Mouse (Mus musculus) hindbrain, embryonic 15.5 days (tissue): ENCODE measurements around the gene Rhov. TPM values are rescaled to one million over a fixed set of nuclear protein-coding genes. Genes with fewer than 3 reads are reported as not detected.

ENCODE experiments used
- ATAC-seq: fragments of 200-750 bp; cut with Nextera tagmentation; 2 replicates; pipeline ENCODE4 v1.8.0; 2017; ENCODE audit warnings: low read depth, moderate number of reproducible peaks, moderate TSS enrichment; ENCODE audit not compliant: low FRiP score
- H3K27ac ChIP-seq: fragments of 300-500 bp; sonication (generic); replicated peaks from 2 replicates; pipeline ENCODE4 v1.5.1; 2015; ENCODE audit warnings: mild to moderate bottlenecking, inconsistent platforms
- H3K27me3 ChIP-seq: fragments of 300-500 bp; sonication (generic); 2 replicates; pipeline ENCODE4 v1.6.1; 2015; ENCODE audit warnings: control low read depth, inconsistent platforms
- H3K36me3 ChIP-seq: fragments of 300-500 bp; sonication (generic); 2 replicates; pipeline ENCODE4 v1.6.1; 2015; ENCODE audit warnings: control low read depth, inconsistent platforms
- H3K4me1 ChIP-seq: fragments of 300-500 bp; sonication (generic); replicated peaks from 2 replicates; pipeline ENCODE4 v1.6.1; 2015; ENCODE audit warnings: control low read depth, inconsistent platforms
- H3K4me2 ChIP-seq: fragments of 300-500 bp; sonication (generic); 2 replicates; pipeline ENCODE4 v1.6.1; 2015; ENCODE audit warnings: moderate library complexity, mild to moderate bottlenecking, inconsistent platforms
- H3K4me3 ChIP-seq: fragments of 300-500 bp; sonication (generic); 2 replicates; pipeline ENCODE4 v1.5.1; 2015; ENCODE audit warnings: mild to moderate bottlenecking, inconsistent platforms
- H3K9ac ChIP-seq: fragments of 300-500 bp; sonication (generic); 2 replicates; pipeline ENCODE4 v1.6.1; 2015; ENCODE audit warnings: inconsistent platforms
- H3K9me3 ChIP-seq: fragments of 300-500 bp; sonication (generic); 2 replicates; pipeline ENCODE4 v1.6.1; 2016; ENCODE audit warnings: control low read depth, inconsistent platforms
- WGBS: fragments of 180-500 bp; shearing (Covaris S2); methylation state at CpG from one replicate; pipeline ENCODE4 v1.1.7; 2015; 5-methylcytosine and 5-hydroxymethylcytosine counted together
- polyA plus RNA-seq: library from polyadenylated mRNA; unstranded; fragments of >200 nt; fragmentation: Nextera tagmentation; extraction: Ambion mirVana; gene quantifications from 2 replicates; pipeline ENCODE4 v1.2.1, GENCODE M21; 2015

Gene Rhov
- polyA plus RNA-seq, 1 experiment from 2014 or later: 45.5 TPM

- 85% methylated on average over 5 of the region's 5 CpGs for WGBS
- H3K9ac ChIP-seq: no peak overlapping the region
These were observed 16.3 kb upstream of the Rhov start for GRCm38 (mm10) chr2:119287372-119287771.

DNA sequence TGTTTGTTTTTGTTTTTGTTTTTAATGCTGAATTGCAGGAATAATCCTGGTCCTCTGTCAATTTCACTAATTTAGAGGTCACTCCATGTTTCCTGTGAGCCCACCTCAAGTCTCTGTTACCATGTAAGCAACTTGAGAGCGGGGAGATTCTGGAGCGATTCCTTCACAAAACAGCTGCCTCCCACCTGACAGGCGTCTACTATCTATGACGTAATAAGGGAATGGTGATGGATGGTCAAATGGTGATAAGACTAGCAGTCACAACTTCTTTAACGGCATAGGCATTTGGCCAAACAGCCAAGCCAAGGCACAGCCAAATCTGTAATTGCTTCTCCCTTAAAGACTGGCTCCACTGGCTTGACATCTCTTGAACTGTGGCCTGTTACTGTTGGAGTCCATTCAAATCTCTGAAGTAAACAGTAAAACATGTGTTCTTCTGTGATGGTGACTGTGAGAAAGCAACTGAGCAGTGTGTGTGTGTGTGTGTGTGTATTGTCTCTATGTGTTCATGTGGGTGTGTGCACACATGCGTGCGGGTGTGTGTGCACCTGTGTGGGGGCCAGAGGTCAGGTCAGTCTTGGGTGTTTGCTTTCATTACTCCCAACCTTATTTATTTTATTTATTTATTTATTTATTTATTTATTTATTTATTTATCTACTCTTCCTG is 11.0 kb upstream of the Rhov start:
- no peaks in the 10 kb centered on the region for H3K36me3 ChIP-seq
- 89% methylated on average over 7 of the region's 7 CpGs for WGBS
- ATAC-seq: no peak
- no peak overlapping the region for H3K4me2 ChIP-seq
- no peak overlapping the region for H3K4me3 ChIP-seq
- no peaks in the 10 kb centered on the region for H3K9me3 ChIP-seq
- H3K27me3 ChIP-seq: no peaks in the 10 kb centered on the region
- no peak overlapping the region for H3K27ac ChIP-seq
- H3K9ac ChIP-seq: no peak overlapping the region
- H3K4me1 ChIP-seq: no peaks in the 10 kb centered on the region

More at GRCm38 (mm10) chr2:119287372-119287771, 16.3 kb upstream of the Rhov start:
- Histone ChIP-seq H3K27me3 (no peaks in the 10 kb centered on the region), H3K4me1 (peaks cover 26% of the 10 kb centered on the region), H3K9me3 (no peaks in the 10 kb centered on the region), H3K27ac (no peak overlapping the region), H3K4me2 (no peak overlapping the region), H3K4me3 (no peak overlapping the region), H3K36me3 (peaks cover 20% of the 10 kb centered on the region)
- no peak; the same call in 1 of the 2 replicates for ATAC-seq

DNA sequence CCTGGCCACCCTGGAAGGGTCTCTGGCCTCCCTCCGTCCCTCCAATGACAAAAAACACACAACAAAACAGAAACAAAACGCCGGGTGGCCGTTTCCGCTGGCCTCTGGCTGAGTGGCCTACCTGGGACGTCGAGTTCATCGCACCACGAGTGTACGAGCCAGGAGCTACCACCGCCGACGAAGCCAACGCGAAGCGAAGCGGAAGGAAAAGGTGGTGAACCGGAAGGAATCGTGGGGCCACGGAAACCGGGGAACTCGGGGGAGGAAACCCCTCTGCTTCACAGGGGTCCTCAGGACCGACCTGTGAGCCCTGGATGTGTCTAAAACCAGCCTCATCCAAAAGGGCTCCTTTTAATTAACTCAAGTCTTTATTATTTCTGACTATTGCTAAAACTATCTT is 6.7 kb upstream of the Rhov start:
- Histone ChIP-seq H3K27me3 (no peaks in the 10 kb centered on the region), H3K4me2 (no peak overlapping the region), H3K9ac (no peak overlapping the region), H3K27ac (no peak overlapping the region), H3K4me1 (no peaks in the 10 kb centered on the region), H3K9me3 (no peaks in the 10 kb centered on the region), H3K36me3 (no peaks in the 10 kb centered on the region), H3K4me3 (no peak overlapping the region)
- no peak for ATAC-seq
- 82% methylated on average over 23 of the region's 23 CpGs for WGBS

DNA sequence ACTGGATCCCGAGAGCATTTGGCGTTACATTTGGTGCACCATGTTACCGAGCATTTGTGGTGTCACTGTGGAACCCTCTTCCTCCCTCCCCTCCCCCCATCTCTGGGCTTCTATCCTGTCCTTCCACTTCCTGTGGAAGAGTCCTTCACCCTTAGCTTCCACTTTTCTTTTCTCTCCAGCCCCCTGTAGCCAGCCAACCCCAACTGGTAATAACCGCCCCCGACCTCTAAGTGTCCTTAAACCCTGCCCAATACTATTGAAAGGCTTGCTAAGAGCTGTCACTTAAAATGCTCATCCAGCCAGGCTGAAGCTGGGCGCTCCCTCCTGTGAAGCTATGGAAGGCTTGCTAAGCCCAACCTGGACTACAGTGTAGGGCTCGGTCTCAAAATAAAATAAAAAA is 5.9 kb upstream of the Rhov start:
- Histone ChIP-seq H3K4me1 (no peaks in the 10 kb centered on the region), H3K4me2 (no peak overlapping the region), H3K4me3 (no peak overlapping the region), H3K9me3 (no peaks in the 10 kb centered on the region), H3K9ac (no peak overlapping the region), H3K27ac (no peak overlapping the region), H3K27me3 (no peaks in the 10 kb centered on the region), H3K36me3 (no peaks in the 10 kb centered on the region)
- 84% methylated on average over 7 of the region's 7 CpGs for WGBS
- no peak for ATAC-seq

DNA sequence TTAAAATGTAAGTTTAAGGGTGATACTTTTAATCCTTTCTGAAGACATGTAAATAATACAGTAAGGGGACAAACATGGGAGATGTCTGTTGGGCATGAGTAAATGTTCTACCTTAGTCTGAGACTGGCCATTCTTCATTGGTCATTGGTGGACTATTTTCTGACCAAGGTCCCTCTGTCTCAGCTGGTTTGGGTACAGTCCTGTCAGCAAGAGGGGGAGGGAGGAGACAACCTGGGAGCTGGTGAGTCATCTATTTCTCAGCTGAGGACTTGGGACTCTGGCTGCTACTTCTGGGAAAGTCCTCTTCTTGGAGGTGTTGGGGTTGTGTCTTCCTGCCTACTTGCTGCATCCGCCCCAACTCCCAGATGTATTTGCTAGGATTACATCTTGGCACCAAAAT is 3.1 kb upstream of the Rhov start:
- Histone ChIP-seq H3K4me1 (peaks cover 15% of the 10 kb centered on the region), H3K4me2 (no peak overlapping the region), H3K4me3 (no peak overlapping the region), H3K27me3 (no peaks in the 10 kb centered on the region), H3K9me3 (no peaks in the 10 kb centered on the region), H3K9ac (no peak overlapping the region), H3K36me3 (no peaks in the 10 kb centered on the region), H3K27ac (no peak overlapping the region)
- 95% methylated on average over 1 of the region's 1 CpGs for WGBS
- ATAC-seq: no peak

DNA sequence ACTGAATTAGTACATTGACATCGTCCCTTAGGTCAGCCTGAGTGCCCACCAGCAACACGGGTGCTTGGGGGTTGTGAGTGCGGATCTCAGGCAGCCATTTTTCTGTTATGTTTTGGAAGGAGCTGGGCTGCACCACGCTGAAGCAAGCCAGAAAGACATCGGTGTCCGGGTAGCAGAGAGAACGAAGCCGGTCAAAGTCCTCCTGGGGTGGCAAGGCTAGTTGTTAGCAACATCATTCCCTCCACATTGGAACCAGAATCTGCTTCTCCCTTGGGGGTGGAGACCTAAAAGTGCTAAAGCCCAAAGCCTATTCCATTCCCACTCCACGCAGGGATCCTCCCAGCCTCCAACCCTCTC is 808 bp downstream of the Rhov start:
- peak; percentile 4; the same call in 1 of the 2 replicates for ATAC-seq
- Histone ChIP-seq H3K9ac (peak overlapping the region; percentile 91), H3K4me3 (peak overlapping the region; percentile 86), H3K9me3 (no peaks in the 10 kb centered on the region), H3K27me3 (no peaks in the 10 kb centered on the region), H3K4me2 (peak overlapping the region; percentile 89), H3K4me1 (peaks cover 22% of the 10 kb centered on the region), H3K36me3 (no peaks in the 10 kb centered on the region), H3K27ac (peak overlapping the region; percentile 88)
- WGBS: 52% methylated on average over 9 of the region's 9 CpGs

DNA sequence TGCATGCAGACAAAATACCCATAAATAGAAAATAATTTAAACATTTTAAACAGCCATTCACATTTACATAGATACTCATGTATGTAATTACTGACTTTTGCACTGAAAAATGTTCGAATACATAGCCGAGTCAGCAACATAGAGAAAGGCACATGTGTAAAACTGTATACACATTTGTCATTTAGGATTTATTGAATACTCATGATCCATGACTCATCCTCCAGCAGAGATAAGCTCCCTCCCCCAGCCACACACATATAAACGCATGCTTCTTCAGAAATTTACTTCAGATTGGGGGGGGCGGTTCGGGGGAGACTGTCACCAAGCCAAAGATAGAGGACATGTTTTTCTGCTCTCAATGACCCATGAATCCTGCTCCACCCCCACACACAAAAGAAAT is 7.3 kb downstream of the Rhov start:
- ATAC-seq: no peak
- no peak overlapping the region for H3K27ac ChIP-seq
- H3K4me3 ChIP-seq: no peak overlapping the region
- no peaks in the 10 kb centered on the region for H3K27me3 ChIP-seq
- no peaks in the 10 kb centered on the region for H3K36me3 ChIP-seq
- no peaks in the 10 kb centered on the region for H3K9me3 ChIP-seq
- H3K4me2 ChIP-seq: no peak overlapping the region
- peaks cover 10% of the 10 kb centered on the region for H3K4me1 ChIP-seq
- 80% methylated on average over 5 of the region's 5 CpGs for WGBS
- no peak overlapping the region for H3K9ac ChIP-seq

DNA sequence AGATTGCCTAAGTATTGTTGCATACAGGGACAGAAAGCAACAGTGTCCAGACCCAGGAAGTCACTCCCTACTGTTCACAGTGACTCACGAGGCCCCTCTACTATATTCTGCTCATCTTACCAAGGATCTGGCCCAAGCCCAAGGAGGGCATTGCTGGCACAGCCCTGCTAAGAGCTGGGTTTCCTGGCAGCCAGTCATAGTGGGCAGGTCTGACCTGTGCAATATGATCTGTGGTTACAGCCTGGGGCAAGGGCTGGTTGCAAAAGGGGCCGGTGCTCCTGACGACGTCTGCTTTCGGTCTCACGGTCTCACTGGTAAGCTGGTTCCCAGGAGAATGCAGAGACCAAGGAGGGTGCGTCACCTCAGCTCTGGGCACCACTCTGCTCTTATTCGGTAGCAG is 8.1 kb downstream of the Rhov start:
- ATAC-seq: peak; percentile 57; the same call in 1 of the 2 replicates
- Histone ChIP-seq H3K4me3 (no peak overlapping the region), H3K36me3 (no peaks in the 10 kb centered on the region), H3K4me2 (peak overlapping the region; percentile 9; the same call in 1 of the 2 replicates), H3K4me1 (peaks cover 6% of the 10 kb centered on the region; the same call in 1 of the 2 replicates), H3K27ac (0 out of 2 replicates have a peak overlapping the region, but pooled peaks have one; percentile 15), H3K27me3 (no peaks in the 10 kb centered on the region), H3K9ac (no peak overlapping the region), H3K9me3 (no peaks in the 10 kb centered on the region)
- 42% methylated on average over 8 of the region's 8 CpGs for WGBS

- Histone ChIP-seq H3K4me1 (peaks cover 6% of the 10 kb centered on the region; the same call in 1 of the 2 replicates), H3K4me2 (no peak overlapping the region), H3K27me3 (no peaks in the 10 kb centered on the region), H3K4me3 (no peak overlapping the region), H3K9ac (no peak overlapping the region), H3K36me3 (no peaks in the 10 kb centered on the region), H3K9me3 (no peaks in the 10 kb centered on the region), H3K27ac (no peak overlapping the region)
- WGBS: 53% methylated on average over 2 of the region's 2 CpGs
- no peak for ATAC-seq
These were observed 9.7 kb downstream of the Rhov start for GRCm38 (mm10) chr2:119261326-119261725.

DNA sequence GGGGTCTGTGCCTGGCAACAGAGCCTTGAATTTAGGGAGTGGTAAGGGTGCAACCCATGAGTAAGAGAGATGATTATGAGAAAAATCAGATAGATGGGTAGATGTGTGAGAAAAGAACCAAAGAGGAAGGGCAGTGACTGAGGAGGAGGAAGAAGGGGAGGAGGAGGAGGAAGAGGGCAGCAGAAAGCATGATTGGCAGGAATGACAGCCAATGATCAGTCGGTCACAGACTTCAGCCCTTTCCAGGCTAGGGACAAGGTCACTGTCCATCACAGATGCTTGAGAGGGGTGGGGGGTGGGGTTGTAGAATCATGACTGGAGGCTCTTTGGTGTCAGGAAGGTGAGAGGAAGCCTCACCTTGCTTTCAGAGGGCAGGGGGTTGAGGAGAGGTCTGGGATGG is 10.6 kb downstream of the Rhov start:
- ATAC-seq: no peak
- no peak overlapping the region for H3K4me2 ChIP-seq
- H3K27ac ChIP-seq: no peak overlapping the region
- 73% methylated on average over 1 of the region's 1 CpGs for WGBS
- no peaks in the 10 kb centered on the region for H3K9me3 ChIP-seq
- no peak overlapping the region for H3K4me3 ChIP-seq
- H3K4me1 ChIP-seq: peaks cover 6% of the 10 kb centered on the region; the same call in 1 of the 2 replicates
- H3K27me3 ChIP-seq: peaks cover 2% of the 10 kb centered on the region; the same call in 1 of the 2 replicates
- H3K9ac ChIP-seq: no peak overlapping the region
- no peaks in the 10 kb centered on the region for H3K36me3 ChIP-seq

DNA sequence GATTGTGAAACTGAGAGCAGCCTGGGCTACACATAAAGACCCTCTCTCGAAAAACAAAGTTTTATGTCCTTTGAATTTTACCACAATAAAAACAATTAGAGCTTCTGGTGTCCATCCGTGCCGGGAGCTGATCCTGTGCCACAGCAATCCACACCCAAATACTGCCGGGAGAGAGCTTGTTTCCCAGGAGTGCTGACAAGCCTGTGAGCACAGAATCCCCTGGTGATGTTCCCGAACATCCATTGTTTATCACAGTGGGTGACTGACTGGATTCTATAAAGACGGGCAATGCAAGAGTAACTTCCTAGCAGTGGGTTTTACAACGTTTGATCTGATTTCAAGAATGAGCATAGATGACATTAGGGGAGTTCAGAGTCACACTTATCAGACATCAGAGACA is 16.1 kb downstream of the Rhov start:
- 9% methylated on average over 7 of the region's 7 CpGs for WGBS
- Histone ChIP-seq H3K27ac (no peak overlapping the region), H3K4me1 (no peaks in the 10 kb centered on the region), H3K4me3 (no peak overlapping the region), H3K36me3 (no peaks in the 10 kb centered on the region), H3K9me3 (no peaks in the 10 kb centered on the region), H3K27me3 (peaks cover 7% of the 10 kb centered on the region; the same call in 1 of the 2 replicates), H3K9ac (no peak overlapping the region), H3K4me2 (no peak overlapping the region)
- no peak for ATAC-seq

GRCm38 (mm10) chr2:119250826-119251478 is 20.1 kb downstream of the Rhov start:
- Histone ChIP-seq H3K27me3 (peaks cover 7% of the 10 kb centered on the region; the same call in 1 of the 2 replicates), H3K9ac (no peak overlapping the region), H3K9me3 (no peaks in the 10 kb centered on the region), H3K4me1 (no peaks in the 10 kb centered on the region), H3K4me2 (no peak overlapping the region), H3K4me3 (no peak overlapping the region), H3K36me3 (no peaks in the 10 kb centered on the region), H3K27ac (no peak overlapping the region)
- ATAC-seq: peak; percentile 48; the same call in 1 of the 2 replicates
- 17% methylated on average over 11 of the region's 11 CpGs for WGBS
